Mouse (Mus musculus) telencephalon, adult 2 months (tissue): ENCODE measurements around the gene Bmper.

Experiments
- DNase-seq: peaks from one replicate; pipeline ENCODE4 v3.0.0-alpha.2; 2011; ENCODE audit warnings: low read depth, low spot score

Gene Bmper

GRCm38 (mm10) chr9:23235368-23236002 is 12.6 kb downstream of the Bmper start:
- DNase-seq, result no peak

- no peak for DNase-seq
These were observed 13.9 kb downstream of the Bmper start for GRCm38 (mm10) chr9:23236635-23237279.

- no peak for DNase-seq
These were observed 16.1 kb downstream of the Bmper start for GRCm38 (mm10) chr9:23239011-23239410.

GRCm38 (mm10) chr9:23242911-23243310 is 20.0 kb downstream of the Bmper start:
- DNase-seq, result no peak

- DNase-seq, result no peak
These were observed 21.0 kb downstream of the Bmper start for GRCm38 (mm10) chr9:23243869-23244268.

GRCm38 (mm10) chr9:23246389-23246788 is 23.5 kb downstream of the Bmper start:
- no peak for DNase-seq

GRCm38 (mm10) chr9:23250026-23250425 is 27.1 kb downstream of the Bmper start:
- no peak for DNase-seq

- DNase-seq, result no peak
These were observed 28.1 kb downstream of the Bmper start for GRCm38 (mm10) chr9:23251001-23251400.

- no peak for DNase-seq
These were observed 30.7 kb downstream of the Bmper start for GRCm38 (mm10) chr9:23253624-23254023.

- DNase-seq, result no peak
These were observed 31.6 kb downstream of the Bmper start for GRCm38 (mm10) chr9:23254237-23255214.

- no peak for DNase-seq
These were observed 33.0 kb downstream of the Bmper start for GRCm38 (mm10) chr9:23255841-23256240.

- DNase-seq, result no peak
These were observed 33.7 kb downstream of the Bmper start for GRCm38 (mm10) chr9:23256576-23256975.

- DNase-seq, result no peak
These were observed 39.0 kb downstream of the Bmper start for GRCm38 (mm10) chr9:23261834-23262233.

GRCm38 (mm10) chr9:23262851-23263250 is 40.0 kb downstream of the Bmper start:
- no peak for DNase-seq

- no peak for DNase-seq
These were observed 41.6 kb downstream of the Bmper start for GRCm38 (mm10) chr9:23264471-23264870.

- peak; percentile 65 for DNase-seq
These were observed 45.7 kb downstream of the Bmper start for GRCm38 (mm10) chr9:23268609-23269008.

- DNase-seq, result no peak
These were observed 46.2 kb downstream of the Bmper start for GRCm38 (mm10) chr9:23269087-23269486.

- no peak for DNase-seq
These were observed 53.4 kb downstream of the Bmper start for GRCm38 (mm10) chr9:23276244-23276643.

GRCm38 (mm10) chr9:23284940-23285460 is 62.1 kb downstream of the Bmper start:
- no peak for DNase-seq

- no peak for DNase-seq
These were observed 70.7 kb downstream of the Bmper start for GRCm38 (mm10) chr9:23293574-23293973.

- DNase-seq, result no peak
These were observed 72.7 kb downstream of the Bmper start for GRCm38 (mm10) chr9:23295569-23295968.
